Mouse (Mus musculus) MEL (cell line): ENCODE data around the gene Thg1l.

Experiments used
- CTCF ChIP-seq, 3 experiments: IDR thresholded peaks in 2 of 3; conservative IDR thresholded peaks in 1 of 3; 2 replicates each; pipeline ENCODE4 v1.5.1; 2011 to 2012; ENCODE audit warnings: low read length in 3 of 3, low read depth in 2 of 3, mild to moderate bottlenecking in 2 of 3, improper control_type of control experiment in 1 of 3, inconsistent platforms in 1 of 3, mixed read lengths in 1 of 3, moderate library complexity in 1 of 3; ENCODE audit not compliant: control insufficient read depth in 1 of 3, insufficient read depth in 1 of 3, poor library complexity in 1 of 3, severe bottlenecking in 1 of 3
- HCFC1 ChIP-seq: IDR thresholded peaks from 2 replicates; pipeline ENCODE4 v1.6.1; 2012; ENCODE audit warnings: low read depth, mild to moderate bottlenecking, inconsistent platforms, low read length, improper control_type of control experiment, moderate library complexity
- RCOR1 ChIP-seq: IDR thresholded peaks from 2 replicates; pipeline ENCODE4 v1.6.1; 2012; ENCODE audit warnings: low read depth, mild to moderate bottlenecking, inconsistent platforms, low read length, improper control_type of control experiment
- ZC3H11A ChIP-seq: IDR thresholded peaks from 2 replicates; pipeline ENCODE4 v1.6.1; 2012; ENCODE audit warnings: low read depth, mild to moderate bottlenecking, inconsistent platforms, low read length, improper control_type of control experiment
- ZKSCAN1 ChIP-seq: IDR thresholded peaks from 2 replicates; pipeline ENCODE4 v1.6.1; 2012; ENCODE audit warnings: low read depth, mild to moderate bottlenecking, inconsistent platforms, low read length, improper control_type of control experiment, moderate library complexity

- no peak for TF ChIP-seq ZC3H11A
- no peak for TF ChIP-seq ZKSCAN1
- TF ChIP-seq HCFC1 = no peak
- TF ChIP-seq CTCF (IDR thresholded peaks at IDR 0.05 in 2 of 3, conservative IDR thresholded peaks at IDR 0.05 in 1 of 3; ENCODE audit: control insufficient read depth in 1 of 3, insufficient read depth in 1 of 3, low read depth in 2 of 3, low read length in 3 of 3, poor library complexity in 1 of 3, severe bottlenecking in 1 of 3) = no peak
- TF ChIP-seq RCOR1 = no peak
Observed at GRCm38 (mm10) chr11:45900233-45901015, 54.9 kb downstream of the Thg1l start.
